Mouse (Mus musculus): Measurements from ENCODE around the gene Nr1d1. TPM values are rescaled to one million over a fixed set of nuclear protein-coding genes. Genes with fewer than 3 reads are reported as not detected.

The Nr1d1 gene
- polyA plus RNA-seq, 1 experiment from 2014 or later: 5.1 TPM

- no peak for ATAC-seq
- H3K27ac ChIP-seq (ENCODE audit: low read depth, low read length): peak overlapping the region; percentile 89
- TF ChIP-seq CTCF (IDR thresholded peaks at IDR 0.05; ENCODE audit: low read depth): no peak
- H3K4me3 ChIP-seq (ENCODE audit: low read depth, low read length): no peak overlapping the region
- H3K27me3 ChIP-seq (replicated peaks; ENCODE audit: control insufficient read depth, insufficient read depth, low read length): no peaks in the 10 kb centered on the region
- H3K4me2 ChIP-seq (replicated peaks; ENCODE audit: low read depth): peak overlapping the region; percentile 58
- H3K4me1 ChIP-seq (replicated peaks; ENCODE audit: control insufficient read depth, insufficient read depth, low read length): peaks cover 40% of the 10 kb centered on the region
- H3K36me3 ChIP-seq (ENCODE audit: control insufficient read depth, insufficient read depth): no peaks in the 10 kb centered on the region
- H3K9ac ChIP-seq (ENCODE audit: low read depth, low read length): no peak overlapping the region
- H3K9me3 ChIP-seq (ENCODE audit: control insufficient read depth): no peaks in the 10 kb centered on the region
- 34% methylated on average over 12 of the region's 12 CpGs for WGBS
Measured at GRCm38 (mm10) chr11:98745932-98746853, 28.9 kb downstream of the Nr1d1 start.

GRCm38 (mm10) chr11:98744456-98745019 lies 30.6 kb downstream of the Nr1d1 start:
- peak overlapping the region; percentile 41; the same call in 1 of the 2 replicates for H3K9ac ChIP-seq (ENCODE audit: low read depth, low read length)
- peak overlapping the region; percentile 96; the same call in 1 of the 2 replicates for H3K4me3 ChIP-seq (ENCODE audit: low read depth, low read length)
- TF ChIP-seq CTCF (IDR thresholded peaks at IDR 0.05; ENCODE audit: low read depth): no peak
- no peak for ATAC-seq
- no peaks in the 10 kb centered on the region for H3K27me3 ChIP-seq (replicated peaks; ENCODE audit: control insufficient read depth, insufficient read depth, low read length)
- H3K27ac ChIP-seq (ENCODE audit: low read depth, low read length): peak overlapping the region; percentile 98
- 21% methylated on average over 7 of the region's 7 CpGs for whole genome bisulfite sequencing
- peak overlapping the region; percentile 91 for H3K4me2 ChIP-seq (replicated peaks; ENCODE audit: low read depth)
- H3K4me1 ChIP-seq (replicated peaks; ENCODE audit: control insufficient read depth, insufficient read depth, low read length): peaks cover 40% of the 10 kb centered on the region
- no peaks in the 10 kb centered on the region for H3K9me3 ChIP-seq (ENCODE audit: control insufficient read depth)
- no peaks in the 10 kb centered on the region for H3K36me3 ChIP-seq (ENCODE audit: control insufficient read depth, insufficient read depth)

GRCm38 (mm10) chr11:98743655-98744345 lies 31.3 kb downstream of the Nr1d1 start:
- TF ChIP-seq CTCF (IDR thresholded peaks at IDR 0.05; ENCODE audit: low read depth): no peak
- Histone ChIP-seq H3K4me1 (replicated peaks; ENCODE audit: control insufficient read depth, insufficient read depth, low read length) (peaks cover 38% of the 10 kb centered on the region), H3K4me2 (replicated peaks; ENCODE audit: low read depth) (peak overlapping the region; percentile 91), H3K36me3 (ENCODE audit: control insufficient read depth, insufficient read depth) (no peaks in the 10 kb centered on the region), H3K9me3 (ENCODE audit: control insufficient read depth) (no peaks in the 10 kb centered on the region), H3K4me3 (ENCODE audit: low read depth, low read length) (peak overlapping the region; percentile 96), H3K9ac (ENCODE audit: low read depth, low read length) (peak overlapping the region; percentile 41), H3K27ac (ENCODE audit: low read depth, low read length) (peak overlapping the region; percentile 98), H3K27me3 (replicated peaks; ENCODE audit: control insufficient read depth, insufficient read depth, low read length) (no peaks in the 10 kb centered on the region)
- 4% methylated on average over 9 of the region's 9 CpGs for WGBS
- ATAC-seq: no peak

- Histone ChIP-seq H3K9me3 (ENCODE audit: control insufficient read depth) (no peaks in the 10 kb centered on the region), H3K4me3 (ENCODE audit: low read depth, low read length) (peak overlapping the region; percentile 96), H3K4me1 (replicated peaks; ENCODE audit: control insufficient read depth, insufficient read depth, low read length) (peaks cover 27% of the 10 kb centered on the region), H3K27ac (ENCODE audit: low read depth, low read length) (peak overlapping the region; percentile 98), H3K9ac (ENCODE audit: low read depth, low read length) (peak overlapping the region; percentile 97), H3K4me2 (replicated peaks; ENCODE audit: low read depth) (peak overlapping the region; percentile 91), H3K27me3 (replicated peaks; ENCODE audit: control insufficient read depth, insufficient read depth, low read length) (no peaks in the 10 kb centered on the region), H3K36me3 (ENCODE audit: control insufficient read depth, insufficient read depth) (no peaks in the 10 kb centered on the region)
- 4% methylated on average over 21 of the region's 21 CpGs for WGBS
- TF ChIP-seq CTCF (IDR thresholded peaks at IDR 0.05; ENCODE audit: low read depth): no peak
- peak; percentile 34; the same call in 1 of the 2 replicates for ATAC-seq
Measured at GRCm38 (mm10) chr11:98742397-98743291, 32.5 kb downstream of the Nr1d1 start.

- peak overlapping the region; percentile 91 for H3K4me2 ChIP-seq (replicated peaks; ENCODE audit: low read depth)
- peak overlapping the region; percentile 98 for H3K27ac ChIP-seq (ENCODE audit: low read depth, low read length)
- H3K4me1 ChIP-seq (replicated peaks; ENCODE audit: control insufficient read depth, insufficient read depth, low read length): peaks cover 22% of the 10 kb centered on the region
- H3K27me3 ChIP-seq (replicated peaks; ENCODE audit: control insufficient read depth, insufficient read depth, low read length): no peaks in the 10 kb centered on the region
- 1% methylated on average over 66 of the region's 86 CpGs for WGBS
- peak; percentile 68 for ATAC-seq
- H3K9ac ChIP-seq (ENCODE audit: low read depth, low read length): peak overlapping the region; percentile 97
- H3K36me3 ChIP-seq (ENCODE audit: control insufficient read depth, insufficient read depth): no peaks in the 10 kb centered on the region
- H3K9me3 ChIP-seq (ENCODE audit: control insufficient read depth): no peaks in the 10 kb centered on the region
- peak overlapping the region; percentile 96 for H3K4me3 ChIP-seq (ENCODE audit: low read depth, low read length)
- TF ChIP-seq CTCF (IDR thresholded peaks at IDR 0.05; ENCODE audit: low read depth): peak; percentile 68
Measured at GRCm38 (mm10) chr11:98741622-98742396, 33.3 kb downstream of the Nr1d1 start.
